Mouse (Mus musculus) cerebellum, adult 8-10 months (tissue): ENCODE measurements around the gene Stat5b.

ENCODE experiments used
- DNase-seq: peaks from one replicate; pipeline ENCODE4 v3.0.0; 2022

The Stat5b gene

GRCm38 (mm10) chr11:100839523-100839922 is 11.0 kb downstream of the Stat5b start:
- DNase-seq, result no peak

- no peak for DNase-seq
Measured at GRCm38 (mm10) chr11:100838894-100839293, 11.6 kb downstream of the Stat5b start.

- no peak for DNase-seq
Measured at GRCm38 (mm10) chr11:100836923-100837702, 13.4 kb downstream of the Stat5b start.

- DNase-seq, result no peak
Measured at GRCm38 (mm10) chr11:100833466-100833865, 17.1 kb downstream of the Stat5b start.

GRCm38 (mm10) chr11:100831396-100831795 is 19.1 kb downstream of the Stat5b start:
- DNase-seq, result no peak

- no peak for DNase-seq
Measured at GRCm38 (mm10) chr11:100829691-100830090, 20.8 kb downstream of the Stat5b start.

- peak; percentile 40 for DNase-seq
Measured at GRCm38 (mm10) chr11:100828676-100829151, 21.8 kb downstream of the Stat5b start.

GRCm38 (mm10) chr11:100826161-100826866 is 24.2 kb downstream of the Stat5b start:
- peak; percentile 32 for DNase-seq

- DNase-seq, result no peak
Measured at GRCm38 (mm10) chr11:100825451-100825850, 25.1 kb downstream of the Stat5b start.

- DNase-seq, result no peak
Measured at GRCm38 (mm10) chr11:100824496-100824895, 26.0 kb downstream of the Stat5b start.

GRCm38 (mm10) chr11:100823543-100824313 is 26.8 kb downstream of the Stat5b start:
- no peak for DNase-seq

GRCm38 (mm10) chr11:100822365-100822764 is 28.2 kb downstream of the Stat5b start:
- DNase-seq, result peak; percentile 31

GRCm38 (mm10) chr11:100821605-100822220 is 28.8 kb downstream of the Stat5b start:
- DNase-seq, result no peak

- no peak for DNase-seq
Measured at GRCm38 (mm10) chr11:100820047-100820446, 30.5 kb downstream of the Stat5b start.

GRCm38 (mm10) chr11:100819626-100820025 is 30.9 kb downstream of the Stat5b start:
- no peak for DNase-seq

GRCm38 (mm10) chr11:100819048-100819447 is 31.5 kb downstream of the Stat5b start:
- DNase-seq, result no peak

- no peak for DNase-seq
Measured at GRCm38 (mm10) chr11:100818359-100819012, 32.0 kb downstream of the Stat5b start.

- DNase-seq, result peak; percentile 73
Measured at GRCm38 (mm10) chr11:100817311-100817710, 33.2 kb downstream of the Stat5b start.

GRCm38 (mm10) chr11:100816801-100817200 is 33.7 kb downstream of the Stat5b start:
- DNase-seq, result peak; percentile 70

- no peak for DNase-seq
Measured at GRCm38 (mm10) chr11:100816342-100816741, 34.2 kb downstream of the Stat5b start.

- DNase-seq, result peak; percentile 42
Measured at GRCm38 (mm10) chr11:100814498-100814897, 36.0 kb downstream of the Stat5b start.

GRCm38 (mm10) chr11:100811132-100811531 is 39.4 kb downstream of the Stat5b start:
- no peak for DNase-seq
